Mouse (Mus musculus): ENCODE measurements around the gene Shbg. TPM values are rescaled to one million over a fixed set of nuclear protein-coding genes. Genes with fewer than 3 reads are reported as not detected.

Gene Shbg
- polyA plus RNA-seq, 1 experiment from 2014 or later = not detected

GRCm38 (mm10) chr11:69591424-69591823, 26.3 kb downstream of the Shbg start:
- H3K27ac ChIP-seq = no peak overlapping the region
- ATAC-seq = no peak
- peaks cover 69% of the 10 kb centered on the region for H3K36me3 ChIP-seq (ENCODE audit: poor library complexity, severe bottlenecking)
- no peaks in the 10 kb centered on the region for H3K27me3 ChIP-seq
- no peak overlapping the region for H3K4me2 ChIP-seq
- H3K9ac ChIP-seq = no peak overlapping the region
- H3K4me1 ChIP-seq = peaks cover 8% of the 10 kb centered on the region
- H3K9me3 ChIP-seq (replicated peaks) = no peaks in the 10 kb centered on the region
- no peak overlapping the region for H3K4me3 ChIP-seq
- 85% methylated on average over 3 of the region's 3 CpGs for WGBS

GRCm38 (mm10) chr11:69590622-69591021, 27.1 kb downstream of the Shbg start:
- Histone ChIP-seq H3K9ac (no peak overlapping the region), H3K36me3 (ENCODE audit: poor library complexity, severe bottlenecking) (peaks cover 67% of the 10 kb centered on the region), H3K4me2 (no peak overlapping the region), H3K9me3 (replicated peaks) (no peaks in the 10 kb centered on the region), H3K27ac (no peak overlapping the region), H3K4me1 (peaks cover 8% of the 10 kb centered on the region), H3K27me3 (no peaks in the 10 kb centered on the region), H3K4me3 (no peak overlapping the region)
- no peak for ATAC-seq
- 94% methylated on average over 8 of the region's 8 CpGs for WGBS

- Histone ChIP-seq H3K27me3 (no peaks in the 10 kb centered on the region), H3K9ac (no peak overlapping the region), H3K27ac (no peak overlapping the region), H3K36me3 (ENCODE audit: poor library complexity, severe bottlenecking) (peaks cover 64% of the 10 kb centered on the region), H3K9me3 (replicated peaks) (no peaks in the 10 kb centered on the region), H3K4me2 (no peak overlapping the region), H3K4me3 (no peak overlapping the region), H3K4me1 (peaks cover 8% of the 10 kb centered on the region)
- ATAC-seq = no peak
- 93% methylated on average over 22 of the region's 22 CpGs for WGBS
Observed at GRCm38 (mm10) chr11:69589207-69589834, 28.4 kb downstream of the Shbg start.

- Histone ChIP-seq H3K4me2 (no peak overlapping the region), H3K27ac (no peak overlapping the region), H3K27me3 (no peaks in the 10 kb centered on the region), H3K9ac (no peak overlapping the region), H3K36me3 (ENCODE audit: poor library complexity, severe bottlenecking) (peaks cover 45% of the 10 kb centered on the region), H3K4me3 (no peak overlapping the region), H3K4me1 (peaks cover 17% of the 10 kb centered on the region), H3K9me3 (replicated peaks) (no peaks in the 10 kb centered on the region)
- ATAC-seq = no peak
- WGBS = 84% methylated on average over 7 of the region's 7 CpGs
Observed at GRCm38 (mm10) chr11:69585718-69586325, 31.9 kb downstream of the Shbg start.

GRCm38 (mm10) chr11:69584937-69585336, 32.8 kb downstream of the Shbg start:
- no peak for ATAC-seq
- Histone ChIP-seq H3K36me3 (ENCODE audit: poor library complexity, severe bottlenecking) (peaks cover 37% of the 10 kb centered on the region), H3K27ac (no peak overlapping the region), H3K27me3 (no peaks in the 10 kb centered on the region), H3K9me3 (replicated peaks) (no peaks in the 10 kb centered on the region), H3K9ac (no peak overlapping the region), H3K4me2 (no peak overlapping the region), H3K4me3 (no peak overlapping the region), H3K4me1 (peaks cover 17% of the 10 kb centered on the region)
- WGBS = 94% methylated on average over 13 of the region's 13 CpGs

GRCm38 (mm10) chr11:69584008-69584407, 33.7 kb downstream of the Shbg start:
- peaks cover 21% of the 10 kb centered on the region for H3K4me1 ChIP-seq
- ATAC-seq = no peak
- peaks cover 27% of the 10 kb centered on the region for H3K36me3 ChIP-seq (ENCODE audit: poor library complexity, severe bottlenecking)
- no peak overlapping the region for H3K4me2 ChIP-seq
- WGBS = 92% methylated on average over 7 of the region's 7 CpGs
- no peaks in the 10 kb centered on the region for H3K9me3 ChIP-seq (replicated peaks)
- H3K27me3 ChIP-seq = no peaks in the 10 kb centered on the region
- no peak overlapping the region for H3K4me3 ChIP-seq
- H3K9ac ChIP-seq = no peak overlapping the region
- H3K27ac ChIP-seq = no peak overlapping the region

- WGBS = 66% methylated on average over 9 of the region's 9 CpGs
- peak overlapping the region; percentile 91 for H3K4me2 ChIP-seq
- no peaks in the 10 kb centered on the region for H3K27me3 ChIP-seq
- no peak for ATAC-seq
- peak overlapping the region; percentile 88 for H3K9ac ChIP-seq
- H3K4me3 ChIP-seq = peak overlapping the region; percentile 67
- H3K36me3 ChIP-seq (ENCODE audit: poor library complexity, severe bottlenecking) = peaks cover 10% of the 10 kb centered on the region
- H3K9me3 ChIP-seq (replicated peaks) = no peaks in the 10 kb centered on the region
- H3K4me1 ChIP-seq = peaks cover 35% of the 10 kb centered on the region
- no peak overlapping the region for H3K27ac ChIP-seq
Observed at GRCm38 (mm10) chr11:69582230-69582805, 35.4 kb downstream of the Shbg start.

GRCm38 (mm10) chr11:69581814-69582213, 35.9 kb downstream of the Shbg start:
- H3K4me2 ChIP-seq = peak overlapping the region; percentile 91
- no peaks in the 10 kb centered on the region for H3K9me3 ChIP-seq (replicated peaks)
- peak overlapping the region; percentile 88 for H3K9ac ChIP-seq
- under 1% methylated on average over 8 of the region's 8 CpGs for WGBS
- peak overlapping the region; percentile 97 for H3K27ac ChIP-seq
- peak overlapping the region; percentile 67 for H3K4me3 ChIP-seq
- H3K27me3 ChIP-seq = no peaks in the 10 kb centered on the region
- H3K36me3 ChIP-seq (ENCODE audit: poor library complexity, severe bottlenecking) = 0 out of 2 replicates have a peak, but pooled peaks cover 6% of the 10 kb centered on the region
- peaks cover 40% of the 10 kb centered on the region for H3K4me1 ChIP-seq
- no peak for ATAC-seq

- peak overlapping the region; percentile 67 for H3K4me3 ChIP-seq
- WGBS = under 1% methylated on average over 36 of the region's 36 CpGs
- H3K9ac ChIP-seq = peak overlapping the region; percentile 88
- peak overlapping the region; percentile 91 for H3K4me2 ChIP-seq
- peaks cover 8% of the 10 kb centered on the region; the same call in 1 of the 2 replicates for H3K36me3 ChIP-seq (ENCODE audit: poor library complexity, severe bottlenecking)
- H3K9me3 ChIP-seq (replicated peaks) = no peaks in the 10 kb centered on the region
- H3K27me3 ChIP-seq = no peaks in the 10 kb centered on the region
- H3K27ac ChIP-seq = peak overlapping the region; percentile 97
- peaks cover 46% of the 10 kb centered on the region for H3K4me1 ChIP-seq
- ATAC-seq = peak; percentile 85
Observed at GRCm38 (mm10) chr11:69581147-69581688, 36.5 kb downstream of the Shbg start.

- ATAC-seq = peak; percentile 9; the same call in 1 of the 2 replicates
- peak overlapping the region; percentile 97 for H3K27ac ChIP-seq
- H3K27me3 ChIP-seq = no peaks in the 10 kb centered on the region
- H3K36me3 ChIP-seq (ENCODE audit: poor library complexity, severe bottlenecking) = peaks cover 13% of the 10 kb centered on the region
- peak overlapping the region; percentile 67 for H3K4me3 ChIP-seq
- H3K9ac ChIP-seq = peak overlapping the region; percentile 88
- peaks cover 51% of the 10 kb centered on the region for H3K4me1 ChIP-seq
- H3K9me3 ChIP-seq (replicated peaks) = no peaks in the 10 kb centered on the region
- under 1% methylated on average over 25 of the region's 25 CpGs for WGBS
- H3K4me2 ChIP-seq = peak overlapping the region; percentile 91
Observed at GRCm38 (mm10) chr11:69580572-69581146, 37.0 kb downstream of the Shbg start.

- WGBS = 0% methylated on average over 13 of the region's 13 CpGs
- H3K4me1 ChIP-seq = peaks cover 51% of the 10 kb centered on the region
Observed at GRCm38 (mm10) chr11:69580091-69580514, 37.6 kb downstream of the Shbg start, which contains the start of the genes Wrap53 and Trp53. TSS of gene Wrap53 (minus strand) at chr11:69580255. TSS of gene Trp53 (plus strand) at chr11:69580359.

More at GRCm38 (mm10) chr11:69580091-69580514, 37.6 kb downstream of the Shbg start, which contains the start of the genes Wrap53 and Trp53:
- H3K27me3 ChIP-seq = no peaks in the 10 kb centered on the region
- peak within 1 kb of the TSS; percentile 91 for H3K4me2 ChIP-seq
- H3K9me3 ChIP-seq (replicated peaks) = no peaks in the 10 kb centered on the region
- H3K9ac ChIP-seq = peak within 1 kb of the TSS; percentile 89
- peaks cover 16% of the 10 kb centered on the region for H3K36me3 ChIP-seq (ENCODE audit: poor library complexity, severe bottlenecking)
- peak within 1 kb of the TSS; percentile 97 for H3K27ac ChIP-seq
- peak; percentile 59 for ATAC-seq
- peak within 1 kb of the TSS; percentile 67 for H3K4me3 ChIP-seq

All from forebrain, embryonic 13.5 days (tissue).